Mouse (Mus musculus): ENCODE data around the gene Caly.
A peak's percentile ranks its signal among the peaks of the same experiment; 100 is the strongest.

Caly gene

DNA sequence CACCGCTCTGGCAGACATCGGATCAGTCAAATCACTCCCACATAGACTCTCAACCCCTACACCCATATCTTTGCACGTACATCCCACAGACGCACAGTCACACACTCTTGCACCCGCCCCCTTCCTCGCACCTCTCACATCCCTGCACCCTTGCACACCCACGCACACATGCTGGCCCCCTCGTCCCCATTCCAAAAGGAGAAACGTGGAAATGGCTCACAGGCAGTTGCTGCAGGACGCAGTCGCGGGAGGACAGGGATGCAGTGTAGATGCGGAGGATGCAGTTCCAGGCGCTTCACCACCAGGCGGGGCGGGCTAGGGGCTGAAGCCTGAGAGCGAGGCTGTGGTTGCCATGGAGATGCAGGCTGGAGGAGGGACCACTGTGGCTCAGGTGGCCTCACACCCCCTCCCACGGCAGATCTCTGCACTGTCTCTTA is at the start of gene Caly:
TSS of gene Caly (minus strand) at position 307 of the 437 bp plus-strand sequence.
- peak; percentile 70 to 85 for DNase-seq (ENCODE audit: low spot score in 2 of 2)

DNA sequence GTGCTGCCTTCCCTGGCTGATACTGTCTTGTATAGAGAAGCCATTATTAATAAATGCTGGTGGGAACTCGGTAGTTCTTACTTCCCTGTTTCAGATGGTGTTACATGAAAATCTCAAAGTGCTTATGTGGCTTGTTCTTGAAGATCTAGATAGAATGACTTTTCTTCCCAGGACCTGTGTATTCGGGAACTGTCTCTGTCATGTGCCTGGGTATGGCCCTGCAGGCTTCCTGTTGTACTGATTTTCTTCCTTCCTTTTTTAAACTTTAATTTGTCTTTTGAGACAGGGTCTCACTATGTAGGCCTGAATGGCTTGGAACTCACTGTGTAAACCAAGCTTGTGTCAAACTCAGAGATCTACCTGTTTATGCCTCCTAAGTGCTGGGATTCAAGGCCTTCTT is 45.6 kb upstream of the Caly start:
- DNase-seq (ENCODE audit: low spot score in 2 of 2), result no peak

DNA sequence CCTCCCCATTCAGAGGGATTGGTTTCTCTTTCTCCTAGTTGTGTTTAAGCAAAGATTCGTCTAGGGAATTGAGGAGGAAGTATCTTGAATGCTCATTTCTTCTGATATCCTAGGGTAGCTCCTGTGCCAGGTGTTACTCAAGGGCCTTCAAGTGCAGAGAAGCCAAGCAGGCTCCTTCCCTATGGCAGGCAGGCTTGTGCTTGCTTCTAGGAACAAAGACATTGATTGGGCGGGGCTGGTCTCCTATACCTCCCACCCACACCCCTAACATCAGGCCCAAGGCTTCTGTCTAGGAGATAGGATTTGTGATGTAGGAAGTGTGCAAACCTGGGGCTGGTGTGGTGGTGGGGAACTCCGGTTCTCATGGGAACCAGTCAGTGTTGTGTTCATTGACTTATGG is 44.6 kb upstream of the Caly start:
- no peak for DNase-seq (ENCODE audit: low spot score in 2 of 2)

DNA sequence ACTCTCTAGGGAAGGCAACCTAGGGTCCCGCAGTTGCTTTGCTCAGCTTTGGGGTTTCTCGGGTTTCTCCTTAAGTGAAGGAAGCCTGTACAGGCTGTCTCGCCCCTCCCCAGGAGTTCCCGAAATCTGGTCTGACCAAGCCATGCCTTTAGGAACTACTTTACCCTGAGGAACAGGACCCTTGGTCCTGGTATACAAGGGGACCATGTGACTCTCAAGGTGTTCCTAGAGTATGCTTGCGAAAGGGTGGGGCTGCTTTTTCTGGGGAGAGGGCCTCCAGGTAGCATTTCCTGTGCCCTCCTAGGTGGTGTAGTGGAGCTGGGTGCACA is 43.6 kb upstream of the Caly start:
- no peak for DNase-seq (ENCODE audit: low spot score in 2 of 2)

DNA sequence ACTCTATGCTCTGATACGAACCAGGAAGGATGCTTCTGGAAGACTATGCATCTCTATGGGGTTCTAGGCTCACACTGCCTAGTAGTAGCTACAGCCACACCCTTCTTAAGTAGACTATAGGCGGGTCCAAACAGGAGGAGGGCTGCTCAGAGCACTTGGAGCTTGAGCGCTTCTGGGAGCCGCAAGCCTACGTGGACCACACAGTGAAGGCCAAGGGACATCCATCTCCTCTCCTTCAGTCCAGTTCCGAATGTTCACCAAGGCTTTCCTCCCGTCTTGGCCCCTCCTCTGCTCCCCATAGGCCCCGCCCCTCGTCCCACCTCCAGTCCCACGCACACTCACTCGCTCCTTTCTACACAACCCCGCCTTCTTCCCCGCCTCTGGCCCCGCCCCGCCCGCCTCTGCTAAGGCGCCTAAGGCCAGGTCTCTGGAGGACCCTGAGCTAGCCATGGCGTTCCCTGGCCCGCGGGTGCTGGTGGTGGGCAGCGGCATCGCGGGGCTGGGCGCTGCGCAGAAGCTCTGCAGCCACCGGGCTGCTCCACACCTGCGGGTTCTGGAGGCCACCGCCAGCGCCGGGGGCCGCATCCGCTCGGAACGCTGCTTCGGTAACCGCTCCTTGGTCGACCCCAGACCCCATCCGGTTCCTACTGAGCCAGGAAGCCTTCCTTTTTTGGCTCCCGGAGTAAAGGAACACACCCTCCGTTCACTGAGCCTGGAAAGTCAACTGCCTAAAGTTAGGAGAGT is 43.1 kb upstream of the Caly start:
- peak; percentile 61 to 72 for DNase-seq (ENCODE audit: low spot score in 2 of 2)

DNA sequence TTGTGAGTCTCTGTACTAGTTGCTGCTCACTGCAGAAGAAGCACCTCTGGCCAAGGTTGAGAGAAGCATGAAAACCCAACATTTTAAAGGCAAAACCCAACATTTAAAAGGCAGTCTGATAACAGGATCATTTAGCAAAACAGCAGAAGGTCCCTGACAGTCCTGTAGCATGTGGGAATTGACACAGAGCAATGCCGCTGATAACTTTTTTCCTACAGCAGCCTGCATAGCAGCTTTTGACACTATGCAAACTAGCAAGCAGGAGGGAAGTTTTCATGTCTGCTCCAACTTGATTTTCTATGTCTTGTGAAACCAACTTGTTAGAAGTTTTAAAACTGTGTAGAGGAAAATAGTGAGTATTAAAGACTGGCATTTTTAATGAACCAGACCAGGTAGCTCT is 42.0 kb upstream of the Caly start:
- DNase-seq (ENCODE audit: low spot score in 2 of 2), result no peak

DNA sequence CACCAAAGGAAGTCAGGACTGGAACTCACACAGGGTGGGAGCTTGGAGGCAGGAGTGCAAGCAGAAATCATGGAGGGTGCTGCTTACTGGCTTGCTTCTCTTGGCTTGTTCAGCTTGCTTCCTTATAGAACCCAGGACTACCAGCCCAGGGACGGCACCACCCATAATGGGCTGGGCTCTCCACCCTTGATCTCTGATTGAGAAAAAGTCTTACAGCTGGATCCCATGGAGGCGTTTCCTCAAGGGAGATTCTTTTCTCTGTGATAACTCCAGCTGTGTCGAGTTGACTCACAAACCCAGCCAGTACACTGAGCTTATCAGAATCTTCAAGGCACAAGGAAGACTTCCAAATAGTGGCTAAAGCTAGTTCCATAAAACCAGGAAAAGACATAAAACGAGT is 40.4 kb upstream of the Caly start:
- DNase-seq (ENCODE audit: low spot score in 2 of 2), result no peak

DNA sequence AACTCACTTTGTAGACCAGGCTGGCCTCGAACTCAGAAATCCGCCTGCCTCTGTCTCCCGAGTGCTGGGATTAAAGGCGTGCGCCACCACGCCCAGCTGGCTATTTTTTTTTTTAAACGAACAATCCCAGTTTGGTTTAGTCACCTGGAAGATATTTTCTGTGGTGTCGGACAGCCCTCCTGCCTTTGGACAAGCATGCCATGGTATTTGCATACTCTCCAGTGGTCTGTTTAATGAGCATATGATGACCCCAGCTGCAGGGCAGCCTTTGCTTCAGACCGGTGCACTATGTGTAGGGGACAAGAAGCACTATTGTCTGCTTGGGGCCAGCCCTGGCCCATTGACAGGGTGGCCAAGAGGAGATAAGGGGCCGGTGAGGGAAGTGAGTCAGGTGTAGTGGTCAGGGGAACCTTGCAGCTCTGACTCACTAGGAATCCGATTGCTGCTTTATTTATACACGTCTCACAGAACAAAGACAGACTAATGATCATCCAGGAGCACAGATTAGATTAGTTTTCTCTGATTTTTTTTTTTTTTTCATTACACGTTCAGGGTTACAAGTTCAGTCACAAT is 39.1 kb upstream of the Caly start:
- no peak for DNase-seq (ENCODE audit: low spot score in 2 of 2)

DNA sequence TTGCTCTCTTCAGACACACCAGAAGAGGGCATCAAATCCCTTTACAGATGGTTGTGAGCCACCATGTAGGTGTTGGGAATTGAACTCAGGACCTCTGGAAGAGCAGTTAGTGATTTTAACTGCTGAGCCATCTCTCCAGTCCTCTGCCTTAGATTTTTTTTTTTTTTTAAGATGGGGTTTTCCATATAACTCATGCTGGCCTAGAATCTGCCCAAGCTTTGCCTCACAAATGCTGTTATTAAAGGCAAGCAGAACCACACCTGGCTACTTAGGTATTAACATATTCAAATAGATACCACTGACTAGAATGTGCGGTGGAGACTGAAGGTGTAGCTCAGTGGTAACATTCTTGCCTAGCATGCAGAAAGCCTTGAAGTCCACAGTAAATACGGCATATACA is 38.1 kb upstream of the Caly start:
- DNase-seq (ENCODE audit: low spot score in 2 of 2), result no peak

DNA sequence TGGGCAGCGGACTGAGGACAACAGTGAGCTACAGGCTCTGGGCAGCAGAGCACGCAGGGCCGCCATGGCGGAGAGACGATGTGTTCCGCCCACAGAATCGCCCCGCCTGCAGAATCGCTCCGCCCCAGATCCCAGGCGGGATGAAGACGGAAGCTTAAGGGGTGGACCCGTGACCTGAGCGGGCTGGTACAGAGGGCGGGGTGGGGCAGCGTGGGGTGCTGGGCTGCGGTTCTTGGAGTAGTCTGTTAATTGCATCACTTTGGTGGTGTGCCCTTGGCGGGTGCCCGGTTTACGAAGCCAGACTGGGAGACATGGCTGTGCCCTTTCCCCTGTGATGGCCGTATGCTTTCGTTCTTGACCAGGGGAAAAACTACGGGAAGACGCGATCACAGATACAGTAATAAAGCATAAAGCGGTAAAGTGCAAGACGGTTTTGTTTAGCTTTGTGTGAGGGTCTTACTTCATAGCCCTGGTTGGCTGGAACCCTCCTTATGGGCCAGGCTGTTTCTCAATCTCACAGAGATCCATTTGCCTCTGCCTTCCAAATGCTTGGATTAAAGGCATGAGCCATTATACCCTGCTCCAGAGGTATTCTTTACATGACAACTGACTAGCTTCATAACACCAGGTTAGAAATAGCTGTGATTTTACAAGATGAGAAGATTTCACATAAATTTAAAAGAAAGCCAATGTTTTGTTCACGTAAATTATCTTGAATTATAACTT is 34.1 kb upstream of the Caly start, which contains the start of gene Echs1:
TSS of gene Echs1 (minus strand) at position 148 of the 726 bp plus-strand sequence.
- peak; percentile 61 to 73 for DNase-seq (ENCODE audit: low spot score in 2 of 2)

DNA sequence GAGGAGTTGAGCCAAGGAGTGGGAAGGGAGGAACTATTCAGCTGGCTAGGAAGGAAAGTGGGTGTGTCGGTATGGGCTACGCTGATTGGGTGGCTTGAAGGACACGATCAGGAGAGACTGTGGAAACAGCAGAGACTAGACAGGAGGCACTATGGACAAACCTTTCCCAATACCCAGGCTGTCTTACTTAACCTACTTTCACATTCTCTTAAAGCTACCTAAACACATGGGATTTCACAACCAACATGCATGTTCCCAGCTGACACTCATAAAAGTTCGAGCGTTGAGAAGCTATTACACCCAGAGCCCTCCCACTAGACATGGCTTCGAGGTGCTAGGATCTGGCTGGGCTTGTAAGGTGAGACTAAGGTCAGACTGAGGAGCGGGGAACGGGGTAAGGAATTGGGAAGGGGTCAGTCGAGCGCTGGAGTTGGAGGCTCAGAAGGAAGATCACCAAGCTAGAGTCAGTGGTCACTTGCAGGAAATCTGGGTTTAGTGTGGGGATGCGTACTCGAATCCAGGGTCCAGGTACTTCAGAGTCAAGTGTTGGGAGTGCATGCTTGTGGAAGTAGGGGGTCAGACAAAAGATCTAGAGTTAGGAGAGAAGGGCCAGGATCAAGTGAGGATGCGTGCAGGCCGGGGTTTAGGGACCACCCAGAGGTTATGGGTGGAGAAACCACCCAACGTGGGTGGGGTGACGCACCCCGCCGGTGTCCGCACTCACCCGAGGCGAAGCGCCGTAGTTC is 33.4 kb upstream of the Caly start, which contains the start of gene Paox:
TSS of gene Paox (plus strand) at position 217 of the 746 bp plus-strand sequence.
- peak in 1 of 2 experiments; percentile 35 for DNase-seq (ENCODE audit: low spot score in 2 of 2)

DNA sequence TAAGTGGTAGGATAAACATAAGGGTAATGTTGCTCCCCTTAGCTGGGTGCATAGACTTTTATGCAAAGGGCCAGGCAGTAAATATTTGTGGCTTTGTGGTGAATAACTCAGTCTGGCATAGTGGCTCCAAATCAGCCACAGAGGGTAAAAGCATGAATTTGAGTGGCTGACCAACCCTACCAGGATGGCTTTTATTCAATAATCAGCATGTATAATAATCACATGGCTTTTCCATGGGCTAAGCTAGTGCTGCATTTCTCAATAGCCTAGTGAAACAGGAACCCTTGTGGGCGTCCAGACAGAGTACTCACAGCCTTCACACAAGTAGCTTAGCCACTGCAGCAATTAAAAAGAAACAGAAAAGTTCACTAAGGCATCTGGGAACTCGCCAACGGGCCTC is 29.6 kb upstream of the Caly start:
- DNase-seq (ENCODE audit: low spot score in 2 of 2), result no peak

DNA sequence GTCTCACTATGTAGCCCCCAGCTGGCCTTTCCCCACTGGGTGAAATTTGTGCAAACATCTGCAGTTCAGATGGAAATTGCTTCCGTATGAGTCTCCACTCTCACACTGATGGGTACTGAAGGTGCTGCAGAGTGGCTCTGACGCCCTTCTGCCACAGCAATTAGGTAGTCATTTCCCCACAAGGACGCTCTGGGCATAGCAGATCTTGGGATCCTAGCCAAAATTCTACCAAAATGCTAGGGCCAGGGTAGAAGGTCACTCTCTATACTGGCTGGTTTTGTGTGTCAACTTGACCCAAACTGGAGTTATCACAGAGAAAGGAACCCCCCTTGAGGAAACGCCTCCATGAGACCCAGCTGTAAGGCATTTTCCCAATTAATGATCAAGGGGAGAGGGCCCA is 21.7 kb upstream of the Caly start:
- DNase-seq (ENCODE audit: low spot score in 2 of 2), result no peak

DNA sequence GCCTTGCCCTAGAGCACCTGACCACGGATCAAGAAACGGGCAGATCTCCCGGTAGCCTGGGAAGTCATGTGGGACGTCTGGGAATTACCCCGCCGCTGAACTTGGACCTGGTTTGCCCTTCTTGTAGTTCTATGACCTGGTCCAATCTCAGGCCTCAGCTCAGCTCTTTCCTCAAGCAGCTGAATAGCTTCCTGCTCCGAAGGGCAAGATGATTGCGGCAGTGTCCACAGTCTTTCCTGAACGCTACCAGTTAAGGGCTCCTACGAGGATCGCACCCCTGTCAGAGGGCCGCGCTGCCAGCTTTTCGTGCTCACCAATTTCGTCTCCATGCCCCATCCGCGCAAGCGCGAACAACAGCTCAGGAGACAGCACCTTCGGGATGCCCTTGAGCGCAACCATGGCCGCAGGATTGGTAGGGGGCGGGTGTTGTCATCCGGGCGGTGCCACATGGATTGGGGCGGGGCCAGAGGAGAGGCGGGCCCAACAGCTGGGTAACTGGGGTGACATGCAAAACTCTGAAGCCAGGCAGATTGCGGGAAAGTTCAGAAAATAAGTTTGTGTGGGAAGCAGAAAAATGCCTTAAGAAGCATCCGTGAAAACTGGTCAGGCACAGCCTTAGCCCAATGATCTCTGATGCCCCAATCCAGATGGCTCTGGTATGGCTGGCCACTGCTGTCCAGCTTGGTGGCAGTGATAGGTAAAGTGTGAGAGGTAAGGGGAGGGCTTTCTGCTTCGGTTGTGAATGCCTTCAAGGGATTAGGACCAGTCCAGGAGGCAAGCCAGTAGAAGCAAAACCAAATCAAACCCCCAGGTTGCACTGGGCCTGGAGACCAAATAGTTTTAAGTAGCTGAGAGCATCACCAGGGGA is 19.9 kb upstream of the Caly start, which contains the start of gene Fuom:
TSS of gene Fuom (minus strand) at position 449 of the 868 bp plus-strand sequence.
- peak; percentile 59 to 74 for DNase-seq (ENCODE audit: low spot score in 2 of 2)

DNA sequence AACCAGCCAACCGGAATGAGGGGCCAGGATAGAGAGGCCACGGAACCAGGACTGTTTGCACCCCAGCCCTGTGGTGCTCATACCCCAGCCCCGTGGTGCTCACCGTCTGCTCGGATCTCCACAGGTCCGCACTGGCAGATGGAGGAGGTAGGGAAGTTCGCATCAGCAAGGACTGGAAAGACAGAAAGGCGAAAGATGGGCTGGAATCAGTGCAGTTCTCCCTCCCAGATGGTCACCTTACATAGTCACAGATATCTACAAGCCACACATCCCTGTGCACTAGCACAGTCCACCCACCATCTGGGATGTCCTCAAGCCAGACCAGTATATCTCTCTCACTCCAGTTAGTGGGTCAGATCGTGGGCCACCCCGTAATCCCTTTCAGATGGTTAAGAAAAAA is 19.1 kb upstream of the Caly start:
- no peak for DNase-seq (ENCODE audit: low spot score in 2 of 2)

DNA sequence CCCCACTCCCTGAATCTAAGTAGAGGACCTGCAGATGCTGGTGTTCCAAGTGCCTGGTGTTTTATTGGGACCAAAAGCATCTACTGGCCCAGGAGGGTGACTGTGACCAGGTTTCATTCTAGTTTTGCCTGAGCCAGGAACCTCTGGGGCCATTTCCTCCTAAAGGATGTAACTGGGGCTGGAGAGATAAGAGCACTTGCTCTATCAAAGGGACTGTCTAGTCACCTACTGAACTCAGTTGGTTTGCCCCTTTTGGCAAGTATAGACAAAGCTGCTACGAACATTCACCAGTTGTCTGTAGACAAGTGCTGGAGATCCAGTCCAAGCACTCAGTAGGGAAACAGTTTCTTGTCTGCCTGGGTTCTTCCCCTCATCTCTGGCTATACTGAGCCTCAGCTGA is 16.1 kb upstream of the Caly start:
- no peak for DNase-seq (ENCODE audit: low spot score in 2 of 2)

DNA sequence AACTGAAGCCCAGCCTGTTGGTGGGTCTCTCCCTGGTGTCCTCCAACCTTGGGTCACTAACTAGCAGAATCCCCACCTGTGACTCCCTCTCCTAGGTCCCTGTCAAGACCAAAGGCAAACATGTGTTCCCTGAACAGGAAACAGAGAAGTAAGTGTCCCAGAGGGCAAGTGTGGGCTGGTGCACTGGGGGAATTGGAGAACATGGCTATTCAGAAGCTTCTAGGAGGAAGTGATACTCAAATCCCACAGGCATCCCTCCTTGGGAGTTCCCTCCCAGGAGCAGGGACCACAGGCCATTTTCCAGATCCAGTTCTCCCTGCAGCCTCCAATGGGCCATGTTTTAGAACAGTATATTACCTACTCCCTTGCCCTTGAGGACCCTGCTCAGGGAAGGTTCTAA is 13.7 kb upstream of the Caly start:
- DNase-seq (ENCODE audit: low spot score in 2 of 2), result no peak

DNA sequence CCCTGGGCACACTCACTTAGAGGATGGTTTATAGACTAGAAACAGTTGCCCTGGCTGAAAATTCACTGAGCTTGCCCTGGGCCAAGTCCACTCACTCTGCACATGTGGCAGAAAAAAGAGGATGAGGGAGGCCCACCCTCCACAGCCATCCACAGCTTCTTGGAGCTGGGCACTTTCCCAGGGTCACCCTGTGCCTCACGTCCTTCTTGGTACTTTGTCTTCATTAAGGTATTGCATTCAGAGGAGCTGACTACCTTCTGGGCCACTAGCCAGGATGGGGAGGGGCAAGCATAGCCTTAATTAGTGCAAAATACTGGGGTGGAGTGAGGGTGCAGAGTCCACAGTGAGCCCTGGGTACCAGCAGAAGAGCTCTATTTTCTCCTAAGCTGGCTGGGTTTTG is 13.2 kb upstream of the Caly start:
- no peak for DNase-seq (ENCODE audit: low spot score in 2 of 2)

DNA sequence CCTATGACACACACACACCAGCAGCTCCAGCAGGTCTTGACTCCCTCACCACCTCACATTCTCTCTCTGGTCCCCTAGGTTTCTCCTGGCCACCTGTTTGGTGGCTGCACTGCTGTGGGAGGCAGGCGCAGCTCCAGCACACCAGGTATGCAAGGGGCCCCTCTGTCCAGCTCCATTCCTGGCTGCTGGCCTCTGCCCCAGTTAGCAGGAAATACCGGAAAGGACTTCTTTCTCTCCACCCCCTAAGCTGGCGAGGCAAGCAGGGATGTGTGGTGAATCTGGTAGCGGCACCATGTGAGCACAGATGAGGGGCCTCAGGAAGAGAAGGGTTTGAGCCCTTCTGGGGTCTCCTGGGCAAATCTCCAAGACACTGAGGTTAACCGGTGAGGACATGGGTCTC is 12.6 kb upstream of the Caly start:
- DNase-seq (ENCODE audit: low spot score in 2 of 2), result no peak

DNA sequence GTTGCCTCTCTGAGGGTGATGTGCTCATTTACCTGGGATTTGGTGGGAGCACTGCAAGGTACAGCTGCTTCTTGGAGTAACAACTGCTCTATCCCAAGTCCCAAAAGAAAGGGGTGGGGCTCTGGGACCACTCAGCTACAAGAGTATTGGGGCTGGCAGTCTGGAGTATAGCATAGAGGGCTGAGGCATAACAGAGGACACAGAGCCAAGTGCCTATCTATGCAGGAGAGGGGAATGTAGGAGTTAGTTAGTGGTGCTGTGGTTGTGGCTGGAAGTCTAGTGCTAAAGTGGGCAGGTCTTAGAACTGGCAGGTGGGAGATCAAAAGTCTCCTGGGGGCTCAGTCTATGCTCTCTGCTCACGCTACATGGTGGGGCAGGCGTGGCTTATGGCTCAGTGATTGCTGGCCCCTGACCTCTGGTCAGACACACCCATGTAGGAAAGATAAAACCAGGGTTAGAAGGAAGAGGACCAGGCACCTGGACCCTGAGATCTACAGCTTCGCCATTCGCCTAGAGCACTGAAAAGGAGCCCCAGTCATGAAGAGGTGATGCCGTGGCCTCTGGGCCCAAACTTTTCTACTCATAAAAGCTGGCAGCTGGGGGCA is 10.7 kb upstream of the Caly start, which contains the start of gene Prap1:
TSS of gene Prap1 (plus strand) at position 472 of the 605 bp plus-strand sequence.
- no peak for DNase-seq (ENCODE audit: low spot score in 2 of 2)

DNA sequence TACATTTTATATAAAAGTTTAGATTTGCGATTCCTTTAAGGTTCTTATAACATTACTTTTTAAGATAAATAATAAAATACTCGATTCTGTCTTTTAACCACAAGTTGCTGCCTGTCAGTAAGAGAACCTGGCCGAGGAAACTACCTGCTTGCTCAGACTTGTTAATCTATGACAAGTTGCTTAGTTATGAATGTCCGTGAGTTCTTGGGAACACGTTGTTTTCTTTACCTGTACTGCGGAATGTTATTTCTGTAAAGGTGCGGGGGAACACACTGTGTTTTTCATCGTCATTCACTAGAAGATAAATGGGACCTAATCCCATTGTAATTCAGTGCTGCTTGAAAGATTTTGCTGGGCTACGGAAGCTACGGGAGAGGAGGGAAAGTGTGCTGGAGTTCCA is 8.3 kb upstream of the Caly start:
- DNase-seq (ENCODE audit: low spot score in 2 of 2), result no peak

Data from frontal cortex, postnatal 25 days (tissue).